Mouse (Mus musculus) bone marrow, adult 2 months (tissue): ENCODE data around the gene Glyr1. TPM values are rescaled to one million over a fixed set of nuclear protein-coding genes. Genes with fewer than 3 reads are reported as not detected.
A peak's percentile ranks its signal among the peaks of the same experiment; 100 is the strongest.

Source experiments
- H3K27ac ChIP-seq: fragments of 200-500 bp; 2 replicates; pipeline ENCODE4 v1.5.1; 2012; ENCODE audit warnings: low read depth, mild to moderate bottlenecking, control low read depth, inconsistent platforms, low read length; ENCODE audit not compliant: control insufficient read depth, poor library complexity, insufficient read depth
- H3K4me1 ChIP-seq: fragments of 200-500 bp; 2 replicates; pipeline ENCODE4 v1.6.1; 2011; ENCODE audit warnings: low read length; ENCODE audit not compliant: control insufficient read depth, insufficient read depth
- H3K4me3 ChIP-seq: fragments of 200-500 bp; replicated peaks from 2 replicates; pipeline ENCODE3; 2011; ENCODE audit warnings: mild to moderate bottlenecking, low read depth, low read length, control low read depth; ENCODE audit not compliant: control insufficient read depth
- CTCF ChIP-seq: fragments of 200-500 bp; IDR thresholded peaks from 2 replicates; pipeline ENCODE4 v1.5.1; 2011; ENCODE audit warnings: low read length, control low read depth; ENCODE audit not compliant: control insufficient read depth, insufficient read depth
- POLR2A ChIP-seq: fragments of 200-500 bp; IDR thresholded peaks from 2 replicates; pipeline ENCODE4 v1.6.1; 2011; ENCODE audit warnings: low read depth, mild to moderate bottlenecking, control low read depth, low read length, borderline replicate concordance; ENCODE audit not compliant: control insufficient read depth
- WGBS: fragments of 180-500 bp; shearing (Covaris S2); methylation state at CpG from one replicate; pipeline ENCODE4 v1.1.7; 2018; 5-methylcytosine and 5-hydroxymethylcytosine counted together
- polyA plus RNA-seq: library from polyadenylated mRNA; stranded (reverse); fragments of >200 nt; gene quantifications from 2 replicates; pipeline ENCODE4 v1.2.4, GENCODE M21; 2011; ENCODE audit warnings: low replicate concordance; ENCODE audit not compliant: missing spikeins, insufficient read depth, insufficient read length

The Glyr1 gene
- polyA plus RNA-seq, 1 experiment, result 51.1 TPM

DNA sequence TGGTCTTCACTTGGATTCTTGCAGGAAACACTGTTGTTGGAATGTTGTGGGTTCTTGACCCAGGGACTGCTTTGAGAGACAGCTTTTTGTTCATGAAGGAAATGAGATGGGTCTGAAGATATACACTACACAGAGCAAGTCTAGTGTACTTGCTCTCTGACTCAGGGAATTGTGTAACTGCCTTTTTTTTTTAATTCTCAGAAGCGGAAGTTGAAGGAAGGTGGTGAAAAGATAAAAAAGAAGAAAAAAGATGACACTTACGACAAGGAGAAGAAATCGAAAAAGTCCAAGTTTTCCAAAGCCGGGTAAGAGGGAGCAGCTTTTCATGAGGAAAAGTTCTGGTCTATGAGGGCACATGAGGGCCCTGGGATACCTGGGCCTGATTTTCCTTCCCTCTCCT lies 13.8 kb upstream of the Glyr1 start:
- H3K4me3 ChIP-seq, result no peak overlapping the region
- no peak overlapping the region for H3K27ac ChIP-seq
- no peaks in the 10 kb centered on the region for H3K4me1 ChIP-seq
- TF ChIP-seq POLR2A (no peak), CTCF (no peak)
- 62% methylated on average over 4 of the region's 4 CpGs for WGBS

DNA sequence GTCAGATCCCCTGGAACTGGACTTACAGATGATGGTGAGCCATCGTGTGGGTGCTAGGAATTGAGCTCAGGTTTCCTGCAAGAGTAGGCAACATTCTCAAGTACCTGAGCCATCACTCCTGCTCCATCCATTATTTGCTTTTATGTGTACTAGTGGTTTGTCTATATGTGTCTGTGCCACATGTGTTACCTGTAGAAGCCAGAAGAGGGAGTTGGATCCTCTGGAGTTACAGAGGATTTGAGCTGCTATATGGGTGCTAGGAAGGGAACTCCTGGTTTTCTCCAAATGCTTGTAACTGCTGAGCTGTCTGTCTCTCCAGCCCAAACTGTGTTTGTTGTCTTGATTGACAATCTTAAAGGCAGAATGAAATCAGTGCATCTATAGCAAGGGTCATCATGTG lies 8.5 kb upstream of the Glyr1 start:
- Histone ChIP-seq H3K27ac (no peak overlapping the region), H3K4me1 (no peaks in the 10 kb centered on the region), H3K4me3 (no peak overlapping the region)
- no peak for TF ChIP-seq CTCF
- TF ChIP-seq POLR2A, result no peak
- 81% methylated on average over 1 of the region's 1 CpGs for WGBS

DNA sequence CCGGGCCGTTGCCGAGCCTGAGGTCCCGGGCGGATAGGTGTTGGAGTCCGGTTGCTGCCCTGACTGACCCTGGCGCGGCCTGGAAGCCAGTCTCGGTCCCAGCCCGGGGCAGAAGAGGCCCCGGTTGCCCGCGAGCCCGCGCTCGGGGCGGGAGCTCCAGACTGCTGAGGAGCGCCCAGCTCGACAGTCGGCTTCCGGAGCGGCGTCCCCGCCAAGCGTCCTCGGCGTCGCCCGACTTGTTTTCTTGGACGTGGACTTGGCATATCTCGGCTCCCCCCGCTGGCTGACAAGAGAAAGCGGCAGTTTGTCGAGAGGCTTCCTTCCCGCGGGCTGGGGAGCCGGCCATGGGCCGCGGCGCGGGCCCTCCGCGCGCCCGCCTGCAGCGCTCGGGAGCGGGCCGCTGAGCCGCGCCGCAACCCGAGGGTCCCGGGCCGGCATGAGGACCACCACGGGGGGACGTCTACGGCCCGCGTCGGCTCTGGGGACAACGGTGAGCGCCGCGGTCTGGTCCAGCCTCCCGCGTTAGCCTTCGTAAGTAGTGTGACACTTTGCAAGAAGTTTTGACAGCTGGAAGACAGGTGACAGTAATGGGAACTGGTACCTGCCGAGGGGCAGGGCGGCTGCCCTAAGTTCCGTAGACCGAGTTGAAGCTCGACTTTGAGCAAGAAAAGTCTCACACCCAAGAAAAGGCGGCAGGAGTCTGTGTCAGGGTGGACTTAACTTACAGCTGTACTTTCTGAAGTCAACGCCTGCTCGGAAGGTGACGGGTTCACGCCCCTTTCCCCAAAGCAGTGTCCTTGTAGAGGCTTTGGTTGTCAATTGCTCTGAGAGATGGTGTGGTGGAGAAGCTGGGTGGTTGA lies 818 bp upstream of the Glyr1 start:
- TF ChIP-seq POLR2A, result no peak
- Histone ChIP-seq H3K4me3 (peak overlapping the region; percentile 80), H3K4me1 (peaks cover 1% of the 10 kb centered on the region), H3K27ac (peak overlapping the region; percentile 99)
- WGBS, result under 1% methylated on average over 78 of the region's 78 CpGs

DNA sequence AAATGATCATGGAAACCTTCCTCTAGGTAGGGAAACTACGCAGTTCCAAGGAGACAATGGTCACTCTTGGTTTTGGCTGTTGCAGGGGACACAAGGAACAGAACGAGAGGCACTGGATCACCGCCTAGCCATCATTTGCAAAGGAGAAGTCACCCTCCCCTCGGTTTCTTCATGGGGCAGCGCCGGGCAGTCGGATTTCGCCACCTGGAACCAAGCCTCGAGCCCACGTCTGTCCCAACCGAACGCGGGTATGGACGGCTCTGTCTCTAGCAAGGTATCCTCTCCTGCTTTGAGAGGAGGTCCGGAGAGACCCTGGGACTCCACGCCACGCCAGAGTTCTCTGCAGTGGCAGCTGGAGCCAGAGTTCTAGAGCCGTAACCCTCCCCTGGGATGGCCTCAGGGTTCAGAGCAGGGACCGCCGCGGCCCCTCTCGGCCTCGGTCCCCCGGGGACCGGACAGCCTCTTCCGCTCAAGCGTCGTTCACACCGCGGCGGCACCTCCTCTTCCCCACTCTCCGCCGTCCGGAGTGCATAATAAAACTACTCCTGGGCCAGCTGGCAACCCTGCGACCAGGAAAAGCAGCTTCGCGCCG lies 385 bp downstream of the Glyr1 start:
- peak overlapping the region; percentile 99 for H3K27ac ChIP-seq
- TF ChIP-seq CTCF (no peak), POLR2A (0 out of 2 replicates have a peak, but pooled peaks have one; percentile 11)

DNA sequence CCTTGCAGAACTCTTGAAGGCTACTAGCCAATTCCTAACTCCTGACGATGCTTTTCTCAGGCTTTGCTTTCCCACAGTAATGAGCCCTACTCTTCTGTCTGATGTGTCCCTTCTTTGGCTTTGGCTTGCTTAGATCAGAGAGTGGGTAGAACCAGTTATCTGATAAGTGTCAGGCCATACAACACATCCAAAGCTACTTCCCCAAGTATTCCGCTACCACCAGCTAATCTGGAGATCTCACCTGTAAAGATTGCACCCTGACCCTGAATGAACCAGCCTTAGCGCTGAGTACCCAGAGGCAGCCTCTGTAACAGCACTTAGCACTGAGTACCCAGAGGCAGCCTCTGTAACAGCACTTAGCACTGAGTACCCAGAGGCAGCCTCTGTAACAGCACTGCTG lies 4.3 kb downstream of the Glyr1 start:
- no peaks in the 10 kb centered on the region; the same call in none of the 2 replicates for H3K4me1 ChIP-seq

More for the DNA sequence above, 385 bp downstream of the Glyr1 start:
- WGBS, result under 1% methylated on average over 38 of the region's 38 CpGs
- peaks cover 1% of the 10 kb centered on the region for H3K4me1 ChIP-seq
- H3K4me3 ChIP-seq, result peak overlapping the region; percentile 88

DNA sequence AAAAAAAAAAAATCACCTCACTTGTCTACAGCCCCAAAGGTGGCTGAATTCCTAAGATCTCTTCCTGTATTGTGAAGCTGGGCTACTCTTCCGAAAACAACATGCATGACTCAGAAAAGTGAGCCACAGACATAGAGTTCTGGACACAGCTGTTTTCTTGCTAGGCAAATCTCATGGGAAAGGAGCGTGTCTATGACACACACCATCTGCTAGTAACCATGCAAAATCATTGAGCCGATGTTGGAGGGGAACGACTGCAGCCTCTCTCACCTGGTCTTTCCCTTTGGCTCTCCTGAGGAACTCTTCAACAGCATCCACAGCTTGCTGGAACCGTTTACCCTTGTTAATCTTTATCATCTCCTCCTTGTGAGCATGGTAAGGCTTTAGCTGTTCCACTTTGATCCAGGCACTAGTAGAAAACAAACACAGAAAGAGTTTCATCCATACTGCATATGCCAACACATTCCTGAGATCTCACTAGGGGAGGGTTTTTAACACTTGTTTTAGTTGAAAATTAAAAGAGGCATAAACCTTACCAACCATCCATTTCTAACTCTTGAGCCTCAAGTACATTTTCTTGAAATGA lies 12.9 kb downstream of the Glyr1 start:
- no peak for TF ChIP-seq CTCF
- no peak for TF ChIP-seq POLR2A
- WGBS, result 86% methylated on average over 5 of the region's 5 CpGs
- H3K4me1 ChIP-seq, result no peaks in the 10 kb centered on the region; the same call in 1 of the 2 replicates
- H3K27ac ChIP-seq, result no peak overlapping the region
- no peak overlapping the region for H3K4me3 ChIP-seq

More for the DNA sequence above, 4.3 kb downstream of the Glyr1 start:
- Histone ChIP-seq H3K27ac (no peak overlapping the region), H3K4me3 (no peak overlapping the region)
- TF ChIP-seq CTCF (no peak), POLR2A (no peak)
- whole genome bisulfite sequencing, result 90% methylated on average over 3 of the region's 3 CpGs

DNA sequence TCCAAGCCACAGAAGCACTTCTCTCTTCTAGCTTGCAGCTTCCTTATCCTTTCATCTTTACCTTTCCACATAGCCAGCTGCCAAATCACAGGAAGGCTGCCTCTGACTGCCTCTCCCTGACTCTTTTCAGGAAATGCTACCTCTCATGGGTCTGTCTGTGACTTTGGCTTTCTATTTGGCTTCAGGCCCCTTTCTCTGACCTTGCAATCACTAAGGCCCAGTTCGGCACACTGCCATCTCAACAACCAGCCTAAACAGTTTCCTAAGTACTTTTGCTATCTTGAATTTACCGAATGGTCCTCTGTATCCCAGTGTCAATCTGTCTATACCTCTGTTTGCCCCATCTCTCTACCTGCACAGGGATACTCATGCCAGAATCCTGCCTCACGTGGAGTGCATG lies 14.1 kb downstream of the Glyr1 start:
- no peaks in the 10 kb centered on the region; the same call in 1 of the 2 replicates for H3K4me1 ChIP-seq
- WGBS, result 98% methylated on average over 3 of the region's 3 CpGs
- no peak overlapping the region for H3K27ac ChIP-seq
- no peak overlapping the region for H3K4me3 ChIP-seq
- no peak for TF ChIP-seq POLR2A
- TF ChIP-seq CTCF, result no peak

DNA sequence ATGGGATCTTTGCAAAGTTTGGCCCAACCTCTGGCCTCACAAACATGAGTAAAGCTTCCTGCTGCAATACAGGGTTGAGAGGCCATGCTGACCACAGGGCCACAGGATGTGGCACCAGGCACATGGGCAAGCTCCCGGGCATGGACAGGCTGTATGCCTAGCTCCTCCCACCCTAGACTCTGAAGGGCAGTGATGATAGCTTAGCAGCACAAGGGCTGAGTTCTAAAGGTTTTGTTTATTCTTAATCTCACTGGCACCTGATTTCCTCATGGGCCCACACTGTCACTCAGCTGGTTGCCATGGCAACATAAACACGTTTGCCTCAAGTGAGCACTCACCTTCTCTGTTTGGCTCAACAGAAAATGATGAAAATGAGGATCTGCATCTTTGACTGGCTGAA lies 19.8 kb downstream of the Glyr1 start:
- WGBS, result 20% methylated on average over 2 of the region's 2 CpGs
- TF ChIP-seq CTCF, result no peak
- TF ChIP-seq POLR2A, result no peak
- H3K4me1 ChIP-seq, result no peaks in the 10 kb centered on the region; the same call in 1 of the 2 replicates
- H3K27ac ChIP-seq, result no peak overlapping the region
- no peak overlapping the region for H3K4me3 ChIP-seq
